Mouse (Mus musculus) adrenal gland, adult 2 months (tissue): ENCODE results near the gene Prr36. TPM values are rescaled to one million over a fixed set of nuclear protein-coding genes. Genes with fewer than 3 reads are reported as not detected.
"Not testable (repeated sequence)": the region's sequence is repeated elsewhere in the genome, so short reads cannot be mapped to it uniquely, and the experiment has no call there.

Experiments
- DNase-seq: peaks from one replicate; pipeline ENCODE4 v3.0.0; 2021
- long read RNA-seq: library from polyadenylated mRNA; stranded (forward); transcript quantifications from one replicate; pipeline ENCODE4 v2.0.0, GENCODE M21; 2021
- polyA plus RNA-seq: library from polyadenylated mRNA; depleted of rRNA; stranded (reverse); fragments of >200 nt; gene quantifications from 2 replicates; pipeline ENCODE4 v1.2.3, GENCODE M21; 2012; rRNA removed
- total RNA-seq, 2 experiments: library from RNA; stranded (reverse); gene quantifications; 2 replicates each; pipeline ENCODE4 v1.2.3; 2021

The Prr36 gene
- total RNA-seq (1 to 10 TPM; 4.9 to 5.1 TPM), polyA plus RNA-seq (2.6 and 4.0 TPM in 2 replicates)
- long read RNA-seq, partial matches to known transcripts = 3 of 3 reads
- long read RNA-seq, other reads (novel, unspliced or antisense) = 0 of 3 reads

DNA sequence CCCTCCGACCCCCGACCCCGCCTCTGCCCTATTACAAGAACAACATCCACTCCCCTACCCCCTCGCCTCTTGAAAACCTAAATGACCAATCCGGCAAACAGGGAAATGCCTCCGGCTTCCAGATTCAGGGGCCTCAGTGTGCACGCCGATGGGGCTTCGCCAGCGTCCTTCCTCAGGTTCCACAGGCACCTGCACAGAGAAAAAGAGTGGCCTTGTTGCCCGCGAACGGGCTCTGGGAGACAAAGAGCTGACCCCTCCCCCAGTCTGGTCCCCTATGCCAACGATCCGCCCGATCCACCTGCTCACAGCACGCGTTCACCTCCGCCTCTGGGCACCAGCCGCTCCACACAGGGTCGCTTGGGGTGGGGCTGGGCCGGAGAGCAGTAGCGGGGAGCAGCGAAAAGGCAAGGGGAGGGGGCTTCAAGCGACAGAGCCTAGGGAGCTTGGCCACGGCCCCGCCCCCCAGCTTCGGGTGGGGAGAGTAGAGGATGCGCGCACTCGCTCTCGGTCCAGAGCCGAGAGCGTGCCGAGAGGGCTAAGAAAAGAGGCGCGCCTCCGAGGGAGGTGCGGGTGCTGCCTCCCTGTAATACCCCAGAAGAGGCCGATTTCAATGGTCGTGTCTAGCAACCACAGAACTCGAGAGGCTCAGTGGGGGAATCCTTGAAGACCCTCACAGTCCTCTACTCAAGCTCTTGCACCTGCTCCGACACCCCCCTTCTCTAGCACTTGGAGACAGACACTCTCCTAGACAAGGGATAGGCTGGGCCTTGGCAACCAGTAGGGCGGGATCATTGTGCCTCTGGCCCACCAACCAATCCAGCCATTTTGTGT, at the start of gene Prr36:
Gene Prr36 (minus strand): TSS at position 669 of the 831 bp plus-strand sequence.
- DNase-seq = peak; percentile 56

DNA sequence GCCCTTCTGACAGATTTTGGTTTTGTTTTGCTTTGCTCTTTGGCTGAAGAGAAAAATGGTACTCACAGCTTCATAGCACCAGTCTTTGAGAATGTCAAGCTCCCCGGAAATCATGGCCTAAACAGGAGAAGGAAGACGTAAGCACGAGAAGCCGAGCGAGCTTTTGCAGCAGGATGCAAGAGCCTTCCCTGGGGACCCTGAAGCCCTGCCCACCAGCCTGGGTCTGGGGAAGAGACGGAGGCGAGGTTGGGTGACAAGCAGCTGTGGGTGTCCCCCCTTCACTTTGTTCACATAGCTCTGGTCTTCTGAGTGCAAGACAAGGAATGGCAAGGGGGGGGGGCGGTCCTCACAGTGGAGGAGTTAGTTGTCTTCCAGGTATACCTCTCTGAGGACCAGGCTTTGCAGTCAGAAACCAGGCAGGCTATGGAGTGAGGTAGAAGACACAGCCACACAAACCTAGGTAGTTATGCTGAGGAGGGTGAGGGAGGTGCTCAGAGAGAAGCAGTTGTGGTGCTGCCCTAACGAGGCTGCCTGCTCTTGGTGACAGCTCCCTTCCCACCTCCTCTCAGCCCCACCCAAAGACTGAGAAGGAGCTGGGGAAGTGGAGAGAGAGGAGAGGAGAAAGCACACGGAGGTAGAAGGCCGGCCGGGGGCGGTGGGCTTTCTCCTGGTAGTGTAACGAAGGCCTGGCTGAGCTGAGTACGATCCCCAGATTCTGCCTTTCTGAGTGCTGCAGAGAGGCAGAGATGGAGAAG, 48.1 kb upstream of the Prr36 start:
- DNase-seq = no peak

DNA sequence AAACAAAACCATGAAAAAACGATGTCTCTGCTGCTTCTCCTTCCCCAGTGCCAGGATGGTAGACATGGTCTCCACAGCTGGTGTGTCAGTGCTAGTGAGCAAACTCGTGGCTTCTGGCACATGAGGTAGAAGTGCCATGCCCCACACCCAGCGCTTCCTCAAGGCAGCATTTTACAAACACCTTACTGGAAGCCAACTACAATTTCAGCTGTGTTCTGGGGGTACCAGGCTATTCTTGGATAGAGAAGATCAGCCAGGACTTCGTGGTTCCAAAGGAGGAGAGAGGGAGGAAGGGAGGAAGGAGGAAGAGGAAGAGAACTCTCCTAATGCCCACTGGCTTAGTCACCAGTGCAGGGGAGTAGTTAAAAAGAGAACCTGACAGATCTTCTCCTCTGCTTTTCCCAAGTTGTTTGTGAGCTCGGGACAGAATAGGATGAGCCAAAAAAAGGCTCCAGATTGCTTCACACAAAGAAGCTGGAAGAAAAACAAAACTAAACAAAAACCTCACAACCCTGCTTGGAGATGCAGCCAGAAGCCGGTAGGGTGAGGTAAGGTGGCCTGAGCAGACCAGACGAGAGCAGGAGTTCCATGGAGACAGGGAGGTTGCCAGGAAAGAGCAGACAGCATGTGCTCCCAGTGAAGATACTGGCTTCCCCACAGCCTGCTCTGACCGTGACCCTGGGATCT, 46.0 kb upstream of the Prr36 start:
- no peak for DNase-seq

DNA sequence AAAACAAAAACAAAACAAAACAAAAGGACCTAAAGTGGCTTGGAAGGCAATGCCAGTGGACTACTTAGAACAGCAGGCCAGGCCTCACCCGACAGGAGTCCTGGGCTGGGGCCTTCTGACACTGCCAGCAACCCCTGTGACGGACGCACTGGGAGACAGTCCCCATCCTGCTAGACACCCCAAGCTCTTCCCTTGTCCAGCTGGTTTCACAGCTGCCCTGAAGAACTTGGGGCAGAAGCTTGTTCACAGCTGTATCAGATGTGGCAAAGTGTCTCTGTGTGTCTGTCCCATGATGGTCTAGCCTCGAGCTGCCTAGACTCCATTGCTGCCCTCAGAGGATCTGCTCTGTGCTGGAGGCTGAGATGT, 42.5 kb upstream of the Prr36 start:
- DNase-seq = no peak

DNA sequence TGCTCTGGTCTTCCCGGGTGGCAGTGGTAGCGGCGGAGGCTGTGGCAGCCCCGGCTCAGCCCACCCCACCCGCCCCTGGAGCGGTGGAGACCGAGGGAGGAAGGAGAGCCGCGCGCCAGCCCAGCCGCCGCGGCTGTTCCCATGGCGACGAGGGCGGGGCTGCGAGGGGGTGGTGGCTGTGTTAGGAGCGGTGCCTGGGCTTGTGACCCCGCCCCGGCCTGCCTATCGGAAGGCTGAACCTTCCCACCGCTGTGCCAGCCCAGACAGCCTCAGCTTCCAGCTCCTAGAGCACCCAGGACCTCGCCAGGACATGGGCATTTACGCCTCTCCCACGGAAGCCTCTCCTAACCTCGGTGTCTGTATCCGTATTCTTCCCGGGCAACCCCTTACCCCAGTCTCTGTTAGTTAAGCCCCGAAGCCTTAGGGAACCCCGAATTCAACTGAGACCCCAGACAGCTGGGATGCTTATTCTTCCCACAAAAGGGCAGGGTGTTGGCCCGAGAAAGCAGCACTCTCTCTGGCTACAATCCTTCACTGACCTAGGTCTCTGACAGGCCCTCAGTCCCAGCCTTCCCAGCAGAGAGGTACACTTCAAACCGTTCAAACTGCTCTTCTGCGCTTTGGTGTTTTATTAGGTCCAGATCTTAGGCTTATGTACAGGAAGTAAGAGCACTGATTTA, 42.0 kb upstream of the Prr36 start, which contains the start of gene Ctxn1:
Gene Ctxn1 (minus strand): TSS at position 150 of the 680 bp plus-strand sequence.
- DNase-seq = peak; percentile 98

DNA sequence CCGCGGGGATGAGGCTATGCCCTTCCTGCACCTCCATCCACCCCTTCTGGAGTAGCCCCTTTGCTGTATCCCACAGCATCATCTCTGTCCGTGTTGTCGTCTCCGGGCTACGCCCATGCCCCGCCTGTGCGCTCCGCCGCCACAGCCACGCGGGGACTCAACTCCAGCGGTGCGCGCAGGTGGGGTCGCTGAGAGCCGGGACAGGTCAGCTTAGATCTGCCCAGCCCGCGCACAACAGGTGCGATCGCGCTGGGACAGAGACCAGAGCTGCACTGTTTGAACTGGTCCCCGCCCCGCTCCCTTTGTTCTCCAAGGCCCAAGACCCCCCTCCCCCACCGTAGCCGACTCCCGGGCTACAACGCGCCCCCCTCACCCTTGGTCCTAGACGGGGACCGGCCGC, 41.4 kb upstream of the Prr36 start:
- no peak for DNase-seq

DNA sequence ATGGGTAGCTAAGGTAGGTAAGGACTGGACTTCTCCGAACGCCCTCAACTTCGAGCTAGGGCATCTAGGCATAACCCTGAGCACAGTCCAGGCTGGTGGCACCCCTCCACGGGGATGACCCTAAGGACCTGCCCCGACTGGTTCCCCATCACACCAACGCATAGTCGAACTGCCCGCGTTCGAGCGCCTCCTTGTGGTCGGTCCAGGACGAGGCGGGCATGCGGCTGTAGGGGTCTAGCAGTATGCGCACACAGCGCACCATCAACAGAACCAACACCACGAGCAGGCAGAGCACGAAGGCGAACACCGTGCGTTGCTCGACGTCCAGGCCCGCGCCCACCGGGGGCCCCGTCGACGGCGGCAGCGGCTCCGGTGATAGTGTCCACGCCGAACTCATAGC, 41.0 kb upstream of the Prr36 start:
- DNase-seq = peak; percentile 67

DNA sequence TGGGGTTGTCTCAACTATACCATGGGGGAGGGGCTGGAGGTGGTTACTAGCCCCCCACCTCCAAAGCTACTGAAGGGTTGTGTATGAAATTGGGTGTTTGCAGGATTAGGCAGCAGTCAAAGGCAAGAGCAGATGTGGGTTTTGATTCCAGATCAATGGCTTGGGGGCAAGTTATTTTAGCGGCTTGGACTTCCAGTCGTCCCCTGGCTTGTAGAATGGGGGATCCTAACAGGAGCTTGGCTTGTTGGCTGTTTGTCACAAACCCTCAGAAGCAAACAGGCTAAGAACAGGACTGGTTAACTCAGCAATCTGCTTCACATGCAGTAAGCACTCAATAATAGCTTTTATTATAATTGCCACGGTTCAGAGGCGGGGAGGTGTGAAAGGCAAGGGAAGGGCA, 40.1 kb upstream of the Prr36 start:
- DNase-seq = no peak

DNA sequence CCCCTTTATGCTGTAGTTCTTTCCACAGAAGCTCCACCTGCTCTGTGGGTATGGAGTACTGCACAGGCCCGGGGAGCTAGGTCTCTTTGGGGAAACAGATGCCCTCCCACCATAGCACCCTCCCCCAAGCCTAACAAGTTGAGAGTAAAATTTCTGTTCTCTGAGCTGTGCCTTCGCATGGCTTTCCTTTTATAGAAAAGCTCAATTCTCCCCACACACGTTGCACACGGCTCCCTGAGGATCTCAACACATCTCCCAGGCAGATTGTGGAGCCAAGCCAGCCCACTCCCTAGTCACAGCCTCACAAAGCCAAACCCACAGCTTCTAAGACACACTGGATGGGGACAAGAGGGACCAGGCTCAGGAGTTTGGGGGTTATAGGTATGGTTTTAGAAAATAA, 39.7 kb upstream of the Prr36 start:
- no peak for DNase-seq

DNA sequence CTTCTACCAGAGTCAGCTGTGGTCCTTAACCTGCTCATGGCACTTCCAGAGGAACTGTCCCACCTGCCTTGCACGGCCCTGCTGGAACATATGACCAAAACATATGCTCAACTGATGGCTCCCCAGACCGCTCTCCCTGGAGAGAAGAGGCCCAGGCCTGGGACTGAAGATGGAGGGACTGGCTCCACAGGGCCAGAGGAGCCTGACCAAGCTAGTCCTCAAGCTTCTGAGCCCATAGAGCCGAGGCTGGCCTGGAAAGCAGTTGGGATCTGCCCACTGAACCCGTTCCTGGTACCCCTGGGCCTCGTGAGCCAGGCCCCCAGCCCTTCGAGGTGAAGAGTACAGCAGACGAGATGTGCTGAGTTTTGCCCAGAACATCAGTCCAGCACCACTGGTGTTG, 38.2 kb upstream of the Prr36 start:
- not testable (repeated sequence) for DNase-seq

DNA sequence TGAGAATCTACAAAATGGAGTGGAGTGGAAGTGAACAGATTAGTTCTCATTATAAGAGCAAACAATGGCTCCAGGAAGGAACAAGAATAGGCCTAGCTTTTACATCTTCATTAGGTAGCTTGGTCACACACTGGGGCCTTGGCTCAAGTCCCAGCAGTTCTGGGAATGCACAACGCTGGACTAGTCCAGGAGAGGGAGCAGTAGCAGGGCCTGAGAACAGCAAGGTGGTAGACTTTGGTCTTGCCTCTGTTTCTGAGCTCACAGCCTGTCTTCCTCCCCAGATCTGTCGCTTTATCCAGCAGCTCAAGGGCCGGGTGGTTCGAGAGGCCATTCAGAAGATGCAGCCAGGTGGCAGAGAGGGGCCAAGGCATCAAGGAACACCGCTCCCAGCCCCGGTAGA, 36.7 kb upstream of the Prr36 start:
- peak; percentile 73 for DNase-seq

DNA sequence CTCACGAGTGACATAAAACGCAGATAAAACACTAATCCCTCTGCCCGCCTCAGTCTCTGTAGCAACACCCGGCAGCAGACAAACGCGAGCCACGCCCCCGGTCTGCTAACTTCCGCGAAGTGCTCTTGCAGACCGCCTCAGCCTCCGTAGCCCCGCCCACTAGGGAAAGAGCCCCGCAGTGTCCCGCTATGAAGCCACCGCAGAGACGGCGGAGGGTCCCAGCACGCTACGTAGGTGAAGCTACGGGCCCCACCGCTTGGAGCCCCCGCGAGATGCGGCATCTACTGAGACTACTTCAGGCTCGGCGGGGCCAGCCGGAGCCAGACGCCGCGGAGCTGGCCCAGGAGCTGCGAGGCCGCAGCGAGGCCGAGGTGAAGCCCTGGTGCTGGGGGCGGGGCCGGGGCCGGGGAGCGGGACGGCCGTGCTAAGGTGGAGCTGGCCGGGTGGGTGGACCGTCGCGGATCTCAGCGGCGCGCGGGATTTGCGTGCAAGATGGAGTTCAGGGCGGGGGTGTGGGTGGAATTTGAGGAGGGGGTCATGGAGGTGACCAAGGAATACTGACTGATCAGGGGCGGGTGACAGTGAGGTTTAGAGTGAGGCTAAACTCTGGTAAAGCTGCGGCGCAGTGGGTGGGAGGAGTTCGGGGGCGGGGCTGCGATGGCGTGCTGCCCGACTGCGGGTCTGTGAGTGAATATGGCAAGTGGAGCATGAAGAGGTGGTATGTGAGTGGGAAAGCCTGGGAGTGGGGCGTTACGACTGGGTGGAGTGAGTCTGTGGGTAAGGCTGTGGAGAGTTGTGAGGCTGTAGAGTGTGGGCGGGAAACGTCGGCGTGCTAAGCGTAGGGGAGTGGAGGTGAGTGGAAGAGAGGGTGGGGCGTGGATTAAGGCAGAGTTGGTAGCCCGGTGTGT, 35.9 kb upstream of the Prr36 start, which contains the start of gene Snapc2:
Gene Snapc2 (plus strand): TSS at position 147 of the 908 bp plus-strand sequence.
- DNase-seq = peak; percentile 98

DNA sequence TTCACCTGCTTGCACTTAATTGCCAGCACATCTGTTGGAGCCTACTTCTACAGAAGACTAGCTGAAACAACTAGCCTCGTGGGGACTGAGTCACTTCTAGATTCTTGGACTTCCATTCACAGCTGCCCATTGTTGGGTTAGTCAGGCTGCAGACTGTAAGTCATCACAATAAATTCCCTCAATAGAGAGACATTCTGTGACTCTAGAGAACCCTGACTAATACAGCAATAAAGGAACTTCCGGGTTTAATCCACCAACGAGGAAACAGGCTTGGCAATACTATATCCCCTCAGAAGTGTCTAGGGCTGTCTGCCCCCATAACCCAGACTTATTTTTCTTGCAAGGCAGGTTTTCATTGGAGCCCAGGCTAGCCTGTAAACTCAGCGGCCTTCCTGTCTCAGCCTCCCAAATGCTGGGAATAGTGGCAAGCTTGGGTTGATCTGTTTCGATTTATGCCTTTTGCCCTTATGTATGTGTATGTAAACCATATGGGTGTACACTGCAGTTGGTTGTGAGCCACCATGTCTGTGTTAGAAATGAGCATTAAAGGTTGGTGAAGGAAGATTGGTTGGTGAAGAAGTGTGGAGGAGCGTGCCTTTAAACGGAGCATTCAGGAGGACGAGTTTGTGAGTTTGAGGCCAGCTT, 35.0 kb upstream of the Prr36 start:
- DNase-seq = peak; percentile 43

DNA sequence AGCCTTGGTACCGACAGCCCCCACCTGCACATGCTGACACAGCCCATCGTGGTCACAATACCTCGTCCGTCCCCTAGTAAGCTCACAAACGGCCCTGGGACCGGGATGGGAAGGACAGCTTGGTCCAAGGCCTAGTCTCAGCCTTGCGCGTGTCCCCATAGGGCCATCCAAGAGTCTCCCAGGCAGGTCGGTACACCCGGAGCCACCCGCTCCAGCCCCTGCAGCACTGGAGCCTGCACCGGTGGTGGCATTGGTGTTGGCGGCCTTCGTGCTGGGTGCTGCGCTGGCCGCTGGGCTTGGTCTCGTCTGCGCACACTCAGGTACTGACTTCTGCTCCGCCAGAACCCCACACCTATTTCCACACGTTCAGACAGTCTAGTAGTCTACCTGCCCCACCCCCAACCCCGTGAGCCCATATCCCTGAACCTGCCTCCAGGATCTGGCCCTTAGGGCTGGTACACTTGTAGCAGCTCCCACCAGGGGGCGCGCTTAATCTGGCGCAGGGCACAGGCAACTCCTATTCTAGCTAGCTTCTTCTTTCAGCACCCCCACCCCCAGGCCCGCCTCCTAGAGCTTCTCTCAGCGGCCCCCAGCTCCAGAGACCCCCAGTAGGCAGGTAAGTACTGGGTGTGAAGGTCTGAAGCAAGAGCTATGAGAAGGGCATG, 33.2 kb upstream of the Prr36 start:
- peak; percentile 90 for DNase-seq

DNA sequence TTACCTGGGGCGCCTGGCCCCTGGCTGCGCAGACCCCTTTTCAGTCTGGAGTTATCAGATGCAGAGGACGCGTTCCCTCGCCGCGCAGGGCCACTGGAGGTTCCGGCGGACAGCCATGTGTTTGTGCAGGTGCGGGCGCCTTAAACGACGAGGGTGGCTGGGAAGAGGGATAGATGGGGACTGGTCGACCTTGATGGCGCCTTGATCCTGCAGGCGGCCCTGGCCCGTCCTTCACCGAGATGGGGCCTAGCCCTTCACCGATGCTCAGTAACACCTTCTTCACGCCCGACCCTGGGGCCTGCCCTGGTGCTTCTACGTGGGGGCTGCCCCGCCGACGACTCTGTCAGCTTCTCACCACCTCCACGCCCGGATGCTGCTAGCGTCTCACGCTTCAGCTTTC, 32.0 kb upstream of the Prr36 start:
- DNase-seq = peak; percentile 75

DNA sequence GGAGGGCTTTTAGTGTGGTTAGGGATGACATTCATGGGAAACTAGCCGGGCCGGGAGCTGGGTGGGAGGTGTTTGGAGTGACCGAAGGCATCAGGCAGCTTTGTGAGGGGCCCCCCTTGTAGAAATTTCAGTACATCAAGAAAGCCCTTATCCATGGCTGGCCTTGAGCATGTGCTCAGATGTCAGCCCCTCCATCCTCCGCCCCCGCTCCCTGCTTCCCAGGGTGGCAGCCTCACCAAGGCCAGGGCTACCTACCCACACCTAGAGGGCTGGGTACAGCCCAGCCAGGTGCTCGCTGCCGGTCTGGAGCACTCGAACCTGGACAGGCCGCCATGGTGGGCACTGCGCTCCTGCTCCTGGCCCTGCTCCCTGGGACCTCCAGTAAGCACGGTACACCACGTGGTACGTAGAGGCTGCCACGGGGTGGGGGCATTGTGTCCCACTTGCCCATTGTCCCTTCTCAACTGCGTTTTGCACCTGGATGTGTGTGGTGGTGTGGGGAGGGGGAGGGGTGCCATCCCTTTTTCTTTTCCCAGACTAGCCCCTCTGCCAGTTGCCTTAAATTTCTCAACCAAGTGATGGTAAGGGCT, 30.8 kb upstream of the Prr36 start, which contains the start of gene Tgfbr3l:
Gene Tgfbr3l (plus strand): TSS at position 264 of the 590 bp plus-strand sequence.
- peak; percentile 56 for DNase-seq

DNA sequence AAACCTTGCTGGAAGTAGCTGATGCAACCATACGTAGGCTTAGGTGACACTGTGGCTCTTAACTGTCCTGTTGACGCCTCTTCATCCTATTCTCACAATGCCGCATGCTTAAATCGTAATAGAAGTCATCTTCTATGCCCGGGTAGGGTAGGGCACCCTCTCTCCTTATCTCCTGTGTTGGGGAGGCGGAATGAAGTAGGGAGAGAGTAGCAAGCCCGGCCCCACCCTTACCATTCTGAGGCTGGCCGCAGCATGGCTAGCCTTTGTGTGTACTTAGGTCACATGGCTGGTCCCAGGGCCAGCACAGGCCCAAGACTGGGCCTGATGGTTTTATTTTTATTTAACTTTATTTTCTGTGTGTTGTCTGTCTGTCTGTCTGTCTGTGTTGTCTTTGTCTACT, 30.0 kb upstream of the Prr36 start:
- no peak for DNase-seq

DNA sequence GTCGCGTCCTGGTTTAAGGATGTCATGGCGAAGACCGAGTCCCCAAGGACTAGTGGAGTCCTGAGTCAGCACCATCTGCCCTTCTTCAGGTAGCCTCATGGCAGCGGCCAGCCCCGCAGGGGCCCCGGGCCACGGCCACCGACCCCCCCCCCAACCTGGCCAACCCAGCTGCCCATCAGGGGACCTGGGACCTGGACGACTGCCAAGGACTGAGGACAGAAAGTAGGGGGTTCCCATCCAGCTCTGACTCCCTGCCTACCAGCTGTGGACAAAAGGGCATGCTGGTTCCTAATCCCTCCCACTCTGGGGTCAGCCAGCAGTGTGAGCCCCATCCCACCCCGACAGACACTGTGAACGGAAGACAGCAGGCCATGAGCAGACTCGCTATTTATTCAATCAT, 28.5 kb upstream of the Prr36 start:
- DNase-seq = no peak

DNA sequence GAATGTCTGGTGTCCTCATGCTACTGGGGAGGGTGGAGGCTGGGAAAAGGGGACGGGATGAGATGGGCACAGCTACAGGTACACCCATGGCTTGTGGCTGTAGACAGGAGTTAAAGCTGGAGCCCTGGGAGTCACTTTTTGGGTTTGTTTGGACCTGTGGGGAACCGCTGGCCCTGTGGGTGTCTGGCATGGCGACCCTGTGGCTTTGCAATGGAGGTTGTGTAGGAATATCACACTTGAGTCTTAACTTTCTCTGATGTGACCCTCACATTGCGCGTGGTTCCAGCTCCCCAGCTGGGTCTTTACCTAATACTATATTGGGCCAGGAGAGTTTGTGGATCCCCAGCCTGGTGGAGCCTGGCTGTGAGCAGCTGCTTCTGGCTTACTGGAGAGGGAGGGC, 27.8 kb upstream of the Prr36 start:
- no peak for DNase-seq
